Mouse (Mus musculus) thymus, postnatal 25 days (tissue): ENCODE data around the gene Snorc.
"Not testable (repeated sequence)": the region's sequence is repeated elsewhere in the genome, so short reads cannot be mapped to it uniquely, and the experiment has no call there.

ENCODE experiments used
- DNase-seq: peaks from one replicate; pipeline ENCODE4 v3.0.0; 2022

Snorc gene

DNA sequence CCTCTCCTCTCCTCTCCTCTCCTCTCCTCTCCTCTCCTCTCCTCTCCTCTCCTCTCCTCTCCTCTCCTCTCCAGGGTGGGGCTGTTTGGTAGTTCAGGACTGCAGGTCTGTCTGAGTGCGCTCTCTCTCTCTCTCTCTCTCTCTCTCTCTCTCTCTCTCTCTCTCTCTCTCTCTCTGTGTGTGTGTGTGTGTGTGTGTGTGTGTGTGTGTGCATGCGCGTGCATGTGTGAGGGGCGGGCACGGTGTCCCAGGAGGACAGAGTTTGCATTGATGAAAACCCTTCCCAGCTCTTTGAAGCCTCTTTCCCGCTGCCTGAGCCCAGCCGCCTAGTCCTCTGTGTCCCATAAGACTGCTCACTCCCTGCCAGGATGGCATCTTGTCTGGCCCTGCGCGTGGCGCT lies at the start of gene Snorc:
TSS of gene Snorc (plus strand) at position 301 of the 400 bp plus-strand sequence.
- DNase-seq, result not testable (repeated sequence)

DNA sequence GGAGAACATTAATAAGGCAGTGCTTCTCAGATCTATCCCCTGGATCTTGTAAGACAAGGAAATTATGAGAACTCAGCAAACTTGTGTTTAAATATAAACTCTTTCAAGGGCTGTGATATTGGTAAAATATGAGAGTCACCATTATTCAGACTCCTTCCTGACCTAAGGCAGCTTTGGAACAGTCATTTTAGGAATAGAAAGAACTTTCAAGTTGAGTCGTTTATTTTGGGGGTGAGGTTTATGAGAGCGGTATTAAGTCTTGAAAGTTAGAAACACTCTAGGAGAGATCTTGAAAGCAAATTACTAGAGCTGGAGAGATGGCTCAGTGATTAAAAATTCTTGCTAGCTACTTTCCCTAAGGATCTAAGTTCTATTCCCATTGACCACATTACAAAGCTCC lies 34.9 kb upstream of the Snorc start:
- DNase-seq, result no peak

DNA sequence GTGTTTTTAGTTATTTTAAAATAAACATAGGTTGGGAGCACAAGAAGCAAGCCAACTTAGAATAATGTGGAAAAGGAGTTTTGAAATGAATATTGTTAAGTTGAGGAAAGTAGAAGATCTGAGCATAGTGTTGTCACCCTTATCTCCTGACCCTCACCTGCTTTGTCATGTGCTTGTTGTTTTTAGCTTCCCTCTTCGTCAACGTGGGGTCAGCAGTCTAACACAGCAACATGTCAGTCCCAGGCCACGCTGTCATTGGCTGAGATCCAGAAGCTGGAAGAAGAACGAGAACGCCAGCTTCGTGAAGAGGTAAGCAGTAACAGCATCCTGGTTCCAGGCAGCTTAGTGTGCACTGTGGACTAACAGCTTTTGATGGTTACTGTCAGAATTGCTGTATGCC lies 33.5 kb upstream of the Snorc start:
- DNase-seq, result no peak

DNA sequence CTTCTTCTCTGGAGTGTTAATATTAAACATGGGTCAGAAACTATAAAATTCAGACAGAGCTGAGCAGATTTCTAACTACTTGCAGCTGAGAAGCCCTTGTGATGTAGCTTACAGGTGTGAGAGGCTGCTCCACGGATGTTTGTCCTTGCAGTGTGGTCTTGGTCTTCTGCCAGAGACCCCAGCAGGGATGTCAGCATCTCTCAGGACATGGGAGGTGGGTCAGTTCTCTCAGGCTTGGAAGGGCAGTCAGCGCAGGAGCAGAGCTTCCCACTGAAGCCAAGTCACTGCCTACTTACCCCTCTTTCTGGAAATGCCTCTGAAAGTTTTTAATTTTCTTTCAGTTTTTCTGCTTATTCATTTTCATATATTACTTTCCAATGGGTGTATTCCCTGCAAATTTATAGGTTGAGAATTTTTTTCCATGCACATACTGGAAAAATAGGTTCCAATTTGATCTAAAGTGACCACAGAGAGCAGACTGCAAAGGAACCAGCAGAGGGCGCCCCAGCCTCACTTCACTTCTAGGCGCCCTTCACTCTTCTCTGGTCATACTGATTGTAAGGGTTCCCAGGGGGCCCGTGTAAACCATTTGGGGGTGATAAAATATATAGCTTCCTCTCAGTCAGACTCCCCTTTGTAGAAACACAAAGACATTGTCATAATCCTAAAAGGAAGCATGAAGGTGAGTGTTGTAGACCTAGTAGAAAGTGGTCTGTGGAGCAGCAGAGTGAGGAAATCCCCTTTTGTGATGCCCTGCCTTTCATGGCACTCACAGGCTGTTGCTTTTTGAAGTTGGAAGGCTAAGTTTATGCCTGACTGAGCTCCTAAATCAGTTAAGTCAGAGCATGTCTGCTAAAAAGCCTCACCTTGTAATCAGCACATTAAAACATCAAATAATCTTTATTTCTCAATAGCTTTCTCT lies 22.6 kb upstream of the Snorc start:
- DNase-seq, result peak; percentile 58

DNA sequence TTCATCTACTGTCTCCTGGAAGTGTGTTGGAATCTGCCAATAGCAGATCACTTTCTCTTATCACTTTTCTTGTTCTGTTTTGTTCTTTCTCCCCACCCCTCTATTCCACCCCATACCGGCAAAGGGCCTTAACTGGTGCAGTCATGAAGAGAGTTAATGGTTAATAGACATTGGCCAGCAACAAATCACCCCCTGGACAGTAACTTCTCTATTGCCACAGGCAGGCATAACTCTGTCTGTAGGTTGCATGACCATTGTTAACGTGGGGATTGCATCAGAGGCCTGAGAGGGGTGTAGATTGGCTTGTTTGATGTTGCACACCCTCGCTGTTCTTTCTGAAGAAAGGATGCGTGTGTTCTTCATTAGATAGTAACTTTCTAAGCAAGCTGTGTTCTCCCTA lies 20.6 kb upstream of the Snorc start:
- DNase-seq, result no peak

DNA sequence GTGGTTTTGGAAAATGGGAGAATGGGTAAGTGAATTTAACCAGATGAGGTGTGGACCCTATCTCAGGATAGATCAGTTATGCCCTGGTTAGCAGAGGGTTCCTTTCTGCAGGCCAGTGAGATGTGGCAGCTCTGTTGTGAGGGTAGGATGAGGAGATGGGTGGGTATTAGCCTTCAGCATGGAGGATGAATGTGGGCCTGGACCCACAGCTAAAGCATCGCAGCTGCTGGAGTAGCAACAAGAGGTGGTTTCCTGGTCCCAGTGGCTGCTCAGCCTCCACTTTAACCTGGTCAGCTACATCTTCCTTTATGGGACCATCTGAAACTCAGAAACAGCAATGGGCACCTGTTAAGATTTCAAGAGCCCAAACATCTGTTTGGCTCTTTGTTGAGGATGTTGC lies 13.6 kb upstream of the Snorc start:
- DNase-seq, result no peak

DNA sequence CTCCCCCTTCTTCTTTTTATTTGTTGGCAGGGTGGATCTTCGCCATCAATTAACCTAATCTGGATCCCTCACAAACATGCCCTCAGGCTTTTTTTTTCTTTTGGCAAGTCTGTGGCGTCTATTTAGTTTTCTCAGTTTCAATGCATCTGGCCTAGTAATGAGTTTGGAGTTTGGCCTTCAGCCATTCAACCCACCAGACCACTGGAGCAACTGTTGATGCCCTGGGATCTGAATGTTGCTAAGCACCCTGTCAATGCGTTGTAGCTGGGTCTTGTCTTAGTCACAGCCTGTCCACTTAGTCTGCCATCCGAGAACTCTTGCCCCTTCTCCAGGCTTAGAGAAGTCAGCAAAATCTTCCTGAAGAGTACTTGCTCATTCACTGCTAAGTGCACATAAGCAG lies 12.0 kb upstream of the Snorc start:
- no peak for DNase-seq

DNA sequence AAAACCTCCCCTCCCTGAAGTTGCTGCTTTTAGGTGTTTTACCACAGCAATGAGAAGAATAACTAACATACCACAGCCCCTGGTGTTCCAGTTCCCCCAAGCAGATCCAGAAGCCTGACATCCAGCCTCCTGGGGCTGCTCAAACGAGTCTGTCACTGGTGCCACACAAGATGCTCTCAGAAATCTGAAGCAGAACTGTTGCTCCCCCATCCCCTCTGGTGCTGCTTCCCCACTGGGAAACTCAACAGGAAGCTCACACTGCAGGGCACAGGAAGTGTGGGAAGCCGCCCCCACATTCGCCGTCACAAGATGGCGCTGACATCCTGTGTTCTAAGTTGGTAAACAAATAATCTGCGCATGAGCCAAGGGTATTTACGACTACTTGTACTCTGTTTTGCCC lies 10.2 kb upstream of the Snorc start:
- not testable (repeated sequence) for DNase-seq

DNA sequence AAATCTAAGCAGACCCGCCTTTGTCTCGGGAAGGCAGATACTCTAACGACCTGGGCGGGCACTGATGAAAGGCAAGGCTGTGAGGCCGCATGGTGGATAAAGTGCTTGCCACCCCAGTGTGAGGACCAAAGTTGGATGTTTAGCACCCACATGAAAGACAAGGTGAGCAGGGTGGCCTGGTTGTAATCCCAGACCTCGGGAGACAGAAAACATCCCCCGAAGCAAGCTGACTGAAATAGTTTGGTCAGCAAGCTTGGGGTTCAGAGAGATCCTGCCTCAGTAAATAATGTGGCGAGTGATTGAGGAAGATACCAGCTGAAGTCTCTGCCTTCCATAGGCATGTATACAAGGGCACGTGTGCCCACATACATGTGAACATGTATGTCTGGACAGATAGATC lies 2.6 kb upstream of the Snorc start:
- DNase-seq, result no peak

DNA sequence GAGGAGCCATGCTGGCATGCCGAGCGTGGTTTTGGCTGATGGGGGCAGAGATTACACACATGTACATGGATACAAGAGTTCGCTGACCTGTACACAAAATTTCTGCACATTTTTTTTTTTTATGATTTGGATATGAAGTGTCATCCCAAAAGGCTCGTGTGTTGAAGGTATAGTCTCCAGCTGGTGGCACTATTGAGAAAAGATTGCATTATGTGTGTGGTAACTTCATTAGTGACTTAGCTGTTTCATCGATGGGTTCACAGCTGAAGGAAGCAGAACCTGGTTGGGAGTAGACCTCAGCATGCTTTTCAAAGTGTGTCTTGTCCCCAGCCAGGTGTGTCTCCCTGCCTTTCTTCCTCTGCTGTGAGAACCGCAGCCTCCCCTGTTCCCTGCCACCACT lies 1.8 kb upstream of the Snorc start:
- DNase-seq, result no peak

DNA sequence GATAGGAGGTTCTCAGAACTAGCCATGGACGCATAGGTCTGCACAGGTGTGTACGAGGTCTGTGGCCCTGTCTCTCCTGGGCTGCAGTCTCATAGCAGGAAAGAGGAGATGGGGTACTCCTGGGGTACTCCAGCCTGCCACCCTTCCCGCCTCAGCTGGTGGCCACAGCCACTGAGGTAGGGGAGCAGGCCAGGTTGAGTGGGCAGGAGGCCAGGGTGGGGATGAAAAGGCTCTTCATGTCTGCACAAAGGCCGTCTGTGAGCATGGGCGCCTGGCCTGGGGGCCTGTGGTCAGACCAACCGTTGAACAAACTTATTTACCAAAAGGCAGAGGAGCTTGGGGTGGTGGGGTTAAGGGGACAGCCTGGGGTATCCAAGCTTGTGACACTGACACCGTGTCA lies 1.8 kb downstream of the Snorc start:
- DNase-seq, result no peak

DNA sequence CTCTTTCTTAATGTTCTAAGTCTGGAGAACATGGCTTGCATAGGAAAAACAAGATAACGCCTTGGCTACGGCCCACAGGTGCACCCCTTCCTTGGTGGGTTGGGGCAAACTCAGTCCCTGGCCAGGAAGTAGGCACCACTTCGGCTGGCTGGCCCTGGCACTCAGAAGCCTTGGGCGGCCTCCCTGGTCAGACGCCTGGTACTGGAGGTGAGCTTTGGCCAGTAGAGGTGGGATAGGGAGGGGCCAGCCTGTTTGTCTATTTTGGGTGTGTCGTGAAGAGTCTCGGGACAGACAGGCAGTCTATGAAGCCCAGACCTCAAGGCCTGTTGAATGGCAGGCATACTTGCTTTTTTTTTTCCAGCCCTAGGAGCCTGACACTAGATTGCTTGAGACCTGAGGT lies 2.5 kb downstream of the Snorc start:
- DNase-seq, result no peak

DNA sequence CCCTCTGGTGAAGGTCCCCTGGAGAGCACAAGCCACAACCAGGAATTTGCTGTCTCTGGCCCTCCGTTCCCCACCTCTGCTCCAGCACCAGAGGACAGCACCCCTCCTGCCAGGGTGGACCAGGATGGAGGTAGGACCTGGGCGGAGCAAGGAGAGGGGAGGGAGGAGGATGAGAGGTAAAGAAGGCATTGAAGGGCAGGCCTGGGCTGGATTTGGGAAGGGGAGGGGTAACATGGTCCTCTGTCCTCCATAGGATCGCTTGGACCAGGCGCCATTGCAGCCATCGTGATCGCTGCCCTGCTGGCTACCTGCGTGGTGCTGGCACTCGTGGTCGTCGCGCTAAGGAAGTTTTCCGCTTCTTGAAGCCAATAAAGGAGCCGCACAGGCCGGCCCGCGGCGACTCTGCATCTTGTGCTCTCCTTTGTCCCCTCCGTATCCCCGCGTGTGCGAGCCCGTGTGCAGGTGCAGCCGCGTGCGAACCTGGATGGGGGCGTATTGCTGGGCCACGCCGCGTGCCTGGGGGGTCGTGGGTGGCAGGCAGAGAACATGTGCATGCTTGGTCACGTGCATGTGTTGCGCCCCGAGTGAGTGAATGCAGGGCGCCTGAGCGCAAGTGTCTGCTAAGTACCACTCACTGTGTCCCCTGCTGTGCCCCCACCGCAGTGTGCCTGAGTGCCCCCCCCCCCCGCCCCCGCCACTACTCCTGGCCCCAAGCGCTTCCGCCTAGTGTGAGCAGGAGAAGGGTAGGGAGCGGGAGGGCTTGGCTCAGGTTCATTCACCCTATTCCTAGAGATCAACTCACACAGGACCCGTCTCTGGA lies 5.2 kb downstream of the Snorc start:
- DNase-seq, result no peak

DNA sequence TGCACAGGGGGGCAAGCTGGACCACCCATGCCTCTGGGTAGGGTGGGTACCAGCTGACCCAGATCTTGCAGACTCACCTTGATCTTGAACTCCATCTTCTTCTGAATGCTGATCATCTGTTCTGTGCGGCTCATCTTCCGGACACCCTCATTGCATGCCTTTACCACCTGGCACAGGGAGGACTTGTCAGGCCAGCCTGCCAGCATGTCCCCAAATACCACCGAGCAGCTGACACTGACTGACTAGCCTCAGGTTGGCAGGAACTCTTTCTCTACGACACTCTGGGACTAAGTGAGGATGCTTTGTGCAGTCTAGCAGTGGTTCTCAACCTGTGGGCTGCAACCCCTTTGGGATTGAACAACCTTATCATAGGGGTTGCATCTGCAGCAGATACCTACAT lies 12.5 kb downstream of the Snorc start:
- no peak for DNase-seq

DNA sequence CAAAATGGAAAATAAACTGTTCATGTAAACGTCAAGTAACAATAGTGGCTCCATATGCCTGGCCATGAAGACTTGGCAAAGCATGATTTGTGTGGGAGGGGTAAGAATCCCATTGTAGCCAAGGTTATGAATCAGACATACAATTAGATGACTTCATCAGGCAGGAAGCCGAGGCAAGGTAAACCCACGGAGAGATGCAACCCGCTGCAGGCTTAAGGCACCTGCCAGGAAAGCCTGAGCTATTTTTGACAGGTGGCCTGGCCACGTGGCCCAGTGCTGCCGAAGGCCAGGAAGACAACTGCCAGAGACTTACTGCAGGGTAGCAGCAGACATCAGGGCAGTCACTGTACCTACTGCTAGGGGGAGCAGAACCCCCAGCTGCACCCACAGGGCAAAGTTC lies 16.3 kb downstream of the Snorc start:
- DNase-seq, result peak; percentile 33

DNA sequence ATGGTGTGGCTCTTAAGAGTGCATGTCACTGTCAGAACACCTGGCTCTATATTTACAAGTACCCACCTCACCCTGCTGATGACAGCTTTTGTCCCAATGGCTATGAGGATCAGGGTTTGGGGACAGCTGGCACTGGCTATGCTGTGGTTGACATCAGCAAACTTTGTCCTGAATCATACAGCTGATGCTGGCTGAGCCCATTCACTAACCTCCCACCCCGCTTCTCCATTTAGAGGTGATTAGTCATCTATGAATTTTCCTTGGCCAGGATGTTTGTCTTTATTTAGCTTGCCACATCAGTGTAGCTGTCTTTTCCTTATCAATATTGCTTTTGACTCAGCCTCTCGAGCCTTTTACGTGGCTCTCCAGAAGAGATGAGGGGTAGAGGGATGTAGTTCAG lies 22.2 kb downstream of the Snorc start:
- DNase-seq, result no peak

DNA sequence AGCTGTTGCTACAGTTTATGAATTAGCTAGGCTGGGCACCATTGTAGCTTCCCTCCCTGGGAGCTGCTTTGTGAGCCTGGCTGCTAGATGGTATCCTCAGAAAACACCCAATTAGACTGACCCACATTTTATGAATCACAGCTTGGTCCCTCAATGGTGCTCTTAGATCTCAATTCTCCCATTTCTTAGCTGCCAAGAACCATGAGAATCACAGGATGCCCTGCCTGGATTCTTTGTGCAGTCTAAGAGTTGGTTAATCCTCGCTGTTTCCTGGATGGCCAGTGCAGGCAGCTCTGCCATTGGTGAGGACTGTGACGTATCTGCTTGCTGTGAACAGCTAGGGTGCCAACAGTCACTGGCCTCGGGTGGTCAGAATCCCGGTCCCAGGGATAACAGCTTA lies 23.5 kb downstream of the Snorc start:
- no peak for DNase-seq

DNA sequence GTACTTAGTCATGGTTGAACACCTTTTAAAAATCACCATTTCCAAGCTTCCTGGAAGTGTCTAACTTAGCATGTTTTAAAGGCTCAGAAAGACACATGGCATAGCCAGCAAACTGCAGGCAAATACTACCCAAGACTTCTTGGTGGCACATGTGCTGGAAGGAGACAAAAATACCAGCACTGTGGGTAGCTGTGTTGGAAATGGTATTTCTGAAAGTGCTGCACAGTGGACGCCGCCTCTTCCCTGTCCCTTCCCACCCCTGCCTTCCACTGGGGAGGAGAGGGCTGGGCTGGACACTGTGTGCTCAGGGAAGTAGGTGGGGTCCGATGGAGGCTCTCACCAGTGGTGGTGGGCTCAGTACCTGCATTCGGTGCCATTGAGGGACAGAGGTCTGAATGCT lies 35.5 kb downstream of the Snorc start:
- DNase-seq, result no peak

DNA sequence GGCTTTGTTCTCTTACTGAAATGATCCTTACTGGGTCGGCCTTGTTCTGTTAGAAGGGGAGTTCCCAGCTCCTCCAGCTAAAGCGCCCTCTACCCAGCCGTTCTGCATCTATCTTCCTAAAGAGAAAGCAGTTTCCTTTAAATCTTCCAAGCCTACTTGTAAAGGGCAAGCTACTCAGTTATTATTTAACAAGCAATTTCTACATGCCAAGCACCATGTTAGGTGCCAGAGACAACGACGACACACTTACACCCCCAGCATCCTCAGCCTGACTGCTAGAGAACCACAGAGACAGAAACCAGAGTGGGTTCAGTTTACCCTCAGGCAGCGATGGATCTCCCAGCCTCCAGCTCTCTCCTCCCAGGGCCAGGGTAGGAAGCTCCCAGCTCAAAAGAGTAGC lies 37.8 kb downstream of the Snorc start:
- no peak for DNase-seq

DNA sequence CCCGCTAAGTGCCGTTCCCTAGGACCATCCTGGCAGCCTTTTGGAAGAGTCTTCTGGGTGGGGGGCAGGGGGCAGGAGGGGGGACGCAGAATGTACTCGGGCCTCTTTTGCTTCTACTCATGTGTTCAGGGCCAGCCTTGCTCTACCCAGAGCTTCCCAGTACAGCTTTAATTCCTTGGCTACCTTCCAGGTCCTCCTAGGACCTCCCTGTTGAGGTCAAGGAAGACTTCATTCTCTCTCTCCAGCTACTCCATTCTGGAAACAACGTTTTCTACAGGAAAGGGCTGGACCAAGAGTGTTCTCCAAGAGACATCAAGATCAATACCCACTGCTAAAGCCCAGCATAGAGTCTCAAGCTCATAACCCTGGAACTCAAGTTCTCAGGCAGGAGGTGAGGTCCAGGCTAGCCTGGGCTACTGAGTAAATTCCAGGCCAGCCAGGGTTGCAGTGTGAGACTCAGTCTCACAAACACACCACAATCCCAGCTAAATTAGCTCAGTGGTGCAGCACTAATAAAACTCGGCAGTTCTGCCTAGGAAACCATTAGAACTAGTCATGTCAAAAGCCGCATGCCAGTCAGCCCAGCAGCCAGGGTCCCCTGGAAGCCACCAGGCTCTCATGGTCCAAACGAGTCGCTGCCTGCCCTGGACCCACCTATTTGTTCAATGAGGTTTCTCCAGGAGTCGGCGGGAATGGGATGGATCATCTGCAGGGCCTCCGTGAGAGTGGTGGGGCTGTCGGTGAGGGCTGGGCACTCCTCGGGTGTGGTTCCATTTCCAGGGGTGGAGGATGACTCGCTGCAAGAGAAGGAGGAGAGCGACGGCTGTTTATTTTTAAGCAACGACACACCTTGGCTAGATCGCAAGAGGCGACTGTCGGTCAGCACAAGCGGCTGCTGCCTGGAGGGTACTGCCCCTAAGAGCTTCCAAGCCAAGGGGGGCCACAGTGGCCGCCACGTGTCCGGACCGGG lies 38.8 kb downstream of the Snorc start:
- DNase-seq, result no peak

DNA sequence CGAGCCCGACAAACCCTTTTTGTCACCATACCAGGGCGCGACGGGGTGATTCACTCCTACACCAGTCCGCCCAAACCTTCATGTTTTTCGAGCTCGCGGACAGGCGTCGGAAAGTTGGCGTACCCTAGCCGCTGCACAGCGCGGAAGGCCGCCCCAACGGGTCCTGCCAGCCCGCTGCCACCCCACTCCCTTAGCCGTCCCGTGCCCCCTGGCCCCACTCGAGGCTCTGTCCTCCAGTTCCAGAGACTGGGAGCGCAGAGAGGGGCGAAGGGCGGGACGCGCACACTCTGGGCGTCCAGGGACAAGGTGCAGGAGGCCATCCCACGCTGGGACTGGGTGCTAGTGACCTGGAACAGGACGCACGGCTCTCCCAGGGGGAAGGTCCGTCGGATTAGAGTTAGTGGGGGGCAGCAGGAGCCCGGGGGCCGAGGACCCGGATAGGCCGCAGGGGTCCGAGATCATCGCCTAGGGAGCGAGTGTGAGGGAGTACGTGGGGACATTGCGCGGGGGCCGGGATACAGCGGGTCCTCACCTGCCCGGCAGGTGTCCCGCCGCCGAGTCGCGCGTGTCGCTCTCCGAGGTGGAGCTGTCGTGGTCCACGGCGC lies 39.6 kb downstream of the Snorc start, which contains the start of gene Neu2:
TSS of gene Neu2 (plus strand) at position 329 of the 605 bp plus-strand sequence.
- no peak for DNase-seq

DNA sequence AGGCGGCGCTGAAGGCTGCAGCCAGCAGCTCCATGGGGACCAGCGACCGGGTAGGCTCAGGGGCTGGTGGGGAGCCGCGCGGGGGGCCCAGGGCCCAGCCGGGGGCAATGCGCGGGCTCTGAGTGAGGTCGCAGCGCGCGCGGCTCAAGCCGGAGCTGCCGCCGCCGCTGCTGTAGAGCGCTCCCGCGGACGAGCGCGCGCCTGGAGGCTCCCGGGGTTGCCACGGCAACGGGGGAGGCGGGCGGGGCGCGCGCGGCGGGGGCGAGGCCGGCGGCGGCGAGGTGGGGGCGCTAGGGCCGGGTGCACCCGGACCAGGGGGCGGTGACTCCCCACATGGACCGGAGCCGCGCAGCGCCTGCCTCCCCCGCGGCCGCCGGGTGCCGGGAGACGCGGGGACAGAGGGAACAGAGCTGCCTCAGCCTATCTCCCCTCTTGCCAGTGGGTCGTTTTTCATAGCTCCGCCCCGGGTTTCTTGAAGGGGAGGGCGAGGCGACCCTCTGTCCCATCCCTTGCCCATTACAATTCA lies 40.2 kb downstream of the Snorc start:
- peak; percentile 18 for DNase-seq
